Mouse (Mus musculus): Measurements from ENCODE around the gene Adamts2.

DNA sequence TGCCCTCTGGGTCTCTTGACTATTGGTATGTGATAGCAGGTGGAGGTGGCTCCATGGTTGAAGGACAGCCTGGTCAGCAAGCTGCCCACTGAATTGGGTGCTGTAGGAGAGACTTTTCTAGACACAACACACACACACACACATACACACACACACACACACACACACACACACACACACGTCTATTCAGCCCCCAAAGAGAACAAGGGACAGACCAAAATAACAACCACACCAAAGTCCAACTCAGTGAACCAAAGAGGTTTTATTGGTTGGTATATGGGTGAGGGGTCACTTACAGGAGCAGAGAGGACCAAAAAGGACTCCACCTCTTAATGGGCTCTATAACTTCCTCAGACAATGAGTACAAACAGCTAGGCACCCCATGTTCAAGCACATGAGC is 140.3 kb downstream of the Adamts2 start:
- no peak for TF ChIP-seq CTCF (IDR thresholded peaks at IDR 0.05; ENCODE audit: extremely low read depth, insufficient read depth, low read length)
- TF ChIP-seq POLR2A (IDR thresholded peaks at IDR 0.05; ENCODE audit: extremely low read depth, insufficient read depth, low read length) = no peak

All from cortical plate, adult 2 months (tissue).